Comparison of ENCODE assay signal across 18 mouse cellular contexts in the genomic region with DNA sequence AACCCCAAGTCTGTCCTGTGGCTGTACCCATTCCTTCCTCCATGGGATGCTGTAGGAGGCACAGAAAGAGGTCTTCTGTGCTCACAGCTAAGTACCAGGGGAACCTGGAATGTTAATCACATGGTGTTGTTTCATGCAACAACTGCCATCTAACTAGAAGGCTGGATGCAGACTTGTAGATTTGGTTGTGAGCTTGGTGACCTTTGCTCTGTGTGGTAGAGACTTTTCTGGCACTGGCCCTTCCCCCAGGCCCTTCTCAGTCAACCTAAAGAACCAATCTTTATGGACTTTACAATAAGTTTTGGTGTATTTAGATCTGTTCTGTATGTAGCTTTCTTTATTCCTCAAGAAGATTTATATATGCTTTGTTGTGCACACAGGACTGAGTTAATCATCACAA. TPM values are rescaled to one million over a fixed set of nuclear protein-coding genes. Genes with fewer than 3 reads are reported as not detected.
"Had no signal": no experiment of that assay in that cellular context is flagged by ENCODE, and none has a peak within 500 bp of the region (broad histone marks: within the 10 kb centered on the region; RNA-seq: fewer than 3 reads in every experiment).

No protein-coding gene starts in this region.

- H3K27ac ChIP-seq: midbrain, embryonic 10.5 days; midbrain, embryonic 12.5 days; neural tube, embryonic 13.5 days; neural tube, embryonic 15.5 days had no signal

- DNase-seq: lung, embryonic 14.5 days; midbrain, embryonic 14.5 days; retina, postnatal 1 day; right cerebral cortex, adult 18-20 months; right cerebral cortex, postnatal 25 days; right cerebral cortex, postnatal 4 days; spleen, adult 18-20 months; thymus, adult 18-20 months; thymus, postnatal 14 days; thymus, postnatal 36 days had no signal

- H3K4me1 ChIP-seq: midbrain, embryonic 12.5 days; neural tube, embryonic 13.5 days; neural tube, embryonic 15.5 days had no signal

- H3K4me2 ChIP-seq: lung, embryonic 14.5 days; midbrain, embryonic 12.5 days; neural tube, embryonic 13.5 days; neural tube, embryonic 15.5 days had no signal

- ATAC-seq: midbrain, embryonic 16.5 days had no signal

- H3K4me3 ChIP-seq: midbrain, embryonic 10.5 days; midbrain, embryonic 12.5 days; myocyte; neural tube, embryonic 13.5 days; neural tube, embryonic 15.5 days had no signal

- H3K27me3 ChIP-seq: midbrain, embryonic 12.5 days; neural tube, embryonic 13.5 days; neural tube, embryonic 15.5 days had no signal

- H3K9ac ChIP-seq: lung, embryonic 14.5 days; midbrain, embryonic 12.5 days; neural tube, embryonic 13.5 days; neural tube, embryonic 15.5 days had no signal

- H3K36me3 ChIP-seq: midbrain, embryonic 10.5 days; midbrain, embryonic 12.5 days; neural tube, embryonic 13.5 days; neural tube, embryonic 15.5 days had no signal

- H3K9me3 ChIP-seq: midbrain, embryonic 10.5 days; midbrain, embryonic 12.5 days; neural tube, embryonic 13.5 days; neural tube, embryonic 15.5 days had no signal

RNA-seq across cellular contexts. Expression of a gene that starts 13.2 kb away (rescaled TPM):
- total RNA-seq: megakaryocyte, adult 5-6 weeks; megakaryocyte-erythroid progenitor cell, adult 5-6 weeks had no signal
